Mouse (Mus musculus) ovary, postnatal 10 days (tissue): Measurements from ENCODE around the gene Dop1a.

Source experiments
- DNase-seq: peaks from one replicate; pipeline ENCODE4 v3.0.0; 2022; ENCODE audit warnings: low spot score

The Dop1a gene

DNA sequence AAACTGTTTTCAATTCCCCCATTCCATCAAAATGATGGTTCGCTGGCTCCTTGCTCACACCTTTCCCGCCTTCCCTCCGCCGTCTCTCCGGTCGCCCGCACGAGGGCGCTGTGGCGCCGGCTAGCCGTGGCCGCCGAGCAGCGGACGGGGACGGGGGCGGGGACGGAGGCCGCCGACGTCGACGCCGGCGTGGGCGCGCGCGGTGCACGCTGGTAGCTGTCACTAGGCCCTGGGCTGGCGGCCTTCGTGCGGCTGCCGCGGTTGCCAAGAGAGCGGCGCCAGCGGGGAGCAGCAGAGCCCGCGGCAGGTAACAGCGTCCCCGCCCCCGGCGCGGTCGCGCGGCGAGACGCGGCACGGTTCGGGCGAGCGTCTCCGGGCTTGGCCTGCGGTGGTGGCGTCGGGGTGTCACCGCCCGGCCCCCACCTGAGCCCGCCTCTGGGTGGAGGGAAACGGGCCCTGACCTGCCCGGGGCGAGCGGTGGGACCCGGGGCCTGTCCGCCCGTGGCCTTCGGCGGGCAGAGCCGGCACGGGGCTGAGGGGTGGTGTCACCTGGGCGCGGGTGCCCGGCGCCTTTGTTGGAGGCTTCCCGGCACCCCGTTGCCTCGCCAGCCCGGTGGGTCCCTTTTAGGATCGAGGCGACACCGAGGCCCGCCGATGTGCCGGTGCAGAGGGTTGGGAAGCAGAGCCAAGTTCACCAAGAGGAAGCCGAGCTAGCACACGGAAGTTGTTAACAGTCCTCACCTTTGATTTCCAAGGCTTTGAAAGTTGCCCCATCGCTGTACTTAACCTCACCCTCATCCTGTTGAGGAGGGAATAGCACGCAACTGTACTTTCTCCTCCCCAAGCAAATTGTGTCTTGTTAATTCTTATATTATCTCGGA, at the start of gene Dop1a:
Dop1a (plus strand) TSS at position 165 of the 881 bp plus-strand sequence.
- peak; percentile 76 for DNase-seq

DNA sequence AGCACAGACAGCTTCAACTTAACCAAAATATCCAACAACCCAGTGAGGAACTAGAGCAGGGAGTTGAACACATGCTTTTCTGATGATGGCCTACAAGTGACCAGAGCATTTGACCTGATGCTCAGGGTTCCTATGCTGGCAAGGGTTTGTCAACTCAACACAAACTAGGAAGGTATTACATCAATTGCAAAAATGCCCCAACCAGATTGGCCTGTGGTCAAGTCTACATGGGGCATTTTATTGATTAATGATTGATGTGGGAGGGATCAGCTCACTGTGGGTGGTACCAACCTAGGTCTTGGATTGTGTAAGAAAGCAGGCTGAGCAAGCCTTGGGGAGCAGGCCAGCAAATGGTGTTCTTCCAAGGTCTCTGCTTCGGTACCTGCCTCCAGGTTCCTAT, 49.0 kb upstream of the Dop1a start:
- no peak for DNase-seq

DNA sequence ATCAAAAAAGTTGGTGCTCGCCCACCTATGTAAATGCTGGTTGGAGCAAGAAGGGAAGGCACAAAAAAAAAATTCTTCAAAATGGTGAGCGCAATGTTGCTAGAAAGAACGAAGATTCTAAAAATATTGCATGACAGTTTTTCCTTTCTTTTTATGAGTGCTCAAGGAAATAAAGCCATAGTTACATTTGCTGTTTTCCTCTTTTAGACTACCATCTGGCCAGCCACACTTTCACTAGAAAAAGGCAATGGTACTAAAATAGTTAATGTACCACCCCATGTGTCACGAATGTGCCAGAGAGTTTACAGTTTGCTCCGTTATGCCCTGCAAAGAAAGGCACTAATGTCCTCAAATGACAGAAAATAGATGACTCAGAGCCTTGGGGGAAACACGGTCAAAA, 47.6 kb upstream of the Dop1a start:
- DNase-seq, result no peak

DNA sequence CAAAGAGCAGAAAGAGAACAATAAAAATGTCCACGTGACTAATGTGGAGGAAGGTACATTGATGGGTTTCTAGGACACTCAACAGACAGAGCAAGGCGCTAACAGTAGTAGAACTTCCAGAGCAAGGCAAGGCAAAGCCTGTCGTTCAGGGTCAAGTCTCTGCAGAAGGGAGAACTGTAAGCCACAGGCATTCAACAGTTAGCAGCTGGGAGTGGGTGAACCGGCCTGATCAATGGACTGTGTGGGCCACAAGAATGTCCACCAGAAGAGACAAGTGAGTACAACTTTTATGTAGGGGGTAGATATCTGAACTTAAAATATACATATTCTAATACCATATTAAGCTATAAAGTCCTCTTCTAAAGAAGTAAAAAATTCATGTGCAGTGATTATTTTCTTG, 43.6 kb upstream of the Dop1a start:
- DNase-seq, result no peak

DNA sequence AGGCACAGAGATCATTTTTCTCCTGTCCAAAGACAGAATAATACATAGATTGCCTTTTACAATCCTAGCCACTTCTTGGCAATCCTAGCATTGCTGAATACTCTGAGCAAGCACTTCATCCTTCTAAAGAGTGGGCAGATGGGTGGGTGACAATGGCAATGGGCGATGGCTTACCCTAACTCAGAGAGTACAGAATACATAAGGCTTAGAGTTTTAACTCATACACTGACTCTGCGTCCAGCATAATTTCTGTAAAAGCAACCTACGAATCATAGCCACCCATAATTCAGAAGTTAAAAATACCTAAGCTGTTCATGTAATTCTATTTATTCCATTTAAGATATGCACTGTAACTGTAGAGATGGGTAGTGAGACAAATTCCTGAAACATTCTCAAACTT, 31.4 kb upstream of the Dop1a start:
- DNase-seq, result no peak

DNA sequence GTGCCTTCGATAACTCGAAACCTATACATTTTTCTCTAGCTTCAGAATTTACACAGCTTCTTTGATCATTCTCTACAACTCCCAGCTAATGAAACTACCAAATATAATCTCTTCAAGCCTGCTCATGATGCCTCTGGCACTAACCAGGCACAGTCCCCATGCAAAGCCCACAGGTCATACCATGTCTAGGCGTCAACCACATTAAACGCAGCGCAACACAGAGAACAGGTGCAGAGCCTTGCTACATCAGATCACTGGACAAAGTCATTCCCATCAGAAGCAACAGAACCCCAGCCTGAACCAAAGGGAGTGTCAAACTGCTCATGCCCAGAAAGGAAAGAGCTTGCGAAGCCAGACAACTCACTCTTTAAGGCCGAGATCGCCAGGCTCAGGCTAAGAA, 30.3 kb upstream of the Dop1a start:
- DNase-seq, result no peak

DNA sequence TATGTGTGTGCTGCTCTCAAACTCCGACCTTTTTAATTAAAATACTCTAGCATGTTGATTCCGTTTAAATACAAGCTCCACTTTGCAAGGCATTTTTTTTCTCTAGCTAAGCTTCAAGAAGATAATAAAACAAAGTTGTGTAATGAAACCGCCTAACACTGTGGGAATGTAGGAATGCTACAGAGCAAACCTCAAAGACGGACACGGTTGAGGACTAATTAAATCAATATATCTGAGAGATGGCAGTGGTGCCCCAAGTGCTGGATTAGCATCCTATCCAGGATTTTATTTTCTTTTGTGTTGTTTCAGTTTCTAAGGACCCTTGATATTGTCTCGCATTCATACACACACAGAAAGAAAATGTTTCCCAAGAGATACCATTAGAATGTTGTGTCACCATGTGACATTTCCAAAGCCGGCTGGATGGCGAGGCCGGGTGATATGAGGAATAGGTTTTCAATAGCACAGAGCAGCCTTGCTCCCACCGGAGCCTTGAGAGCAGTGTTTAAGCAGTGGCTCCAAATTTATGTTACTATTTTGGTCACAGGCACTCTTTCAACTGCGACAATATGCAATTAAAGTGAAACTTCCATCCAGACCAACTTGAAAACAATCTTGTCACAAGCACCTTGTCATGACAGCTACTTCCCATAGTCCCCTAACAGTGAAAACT, 28.5 kb upstream of the Dop1a start:
- DNase-seq, result no peak

DNA sequence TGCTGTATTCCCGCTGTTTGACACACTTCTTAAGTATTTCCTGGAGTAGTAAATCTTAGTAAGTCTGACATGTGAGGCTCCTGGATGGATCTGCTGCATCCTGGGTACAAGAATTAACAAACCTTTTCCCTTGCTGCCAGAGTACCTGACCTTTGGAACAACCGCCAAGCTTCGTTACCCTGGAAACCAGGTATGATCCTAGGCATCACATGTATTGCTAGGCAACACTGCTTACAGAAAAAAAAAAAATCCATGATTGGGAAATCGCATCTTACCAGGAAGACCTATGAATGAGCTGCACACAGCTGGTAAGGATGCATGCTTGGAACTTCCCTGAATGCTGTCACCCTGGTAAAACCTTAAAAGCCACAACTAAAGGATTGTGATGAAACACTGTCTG, 24.7 kb upstream of the Dop1a start:
- no peak for DNase-seq

DNA sequence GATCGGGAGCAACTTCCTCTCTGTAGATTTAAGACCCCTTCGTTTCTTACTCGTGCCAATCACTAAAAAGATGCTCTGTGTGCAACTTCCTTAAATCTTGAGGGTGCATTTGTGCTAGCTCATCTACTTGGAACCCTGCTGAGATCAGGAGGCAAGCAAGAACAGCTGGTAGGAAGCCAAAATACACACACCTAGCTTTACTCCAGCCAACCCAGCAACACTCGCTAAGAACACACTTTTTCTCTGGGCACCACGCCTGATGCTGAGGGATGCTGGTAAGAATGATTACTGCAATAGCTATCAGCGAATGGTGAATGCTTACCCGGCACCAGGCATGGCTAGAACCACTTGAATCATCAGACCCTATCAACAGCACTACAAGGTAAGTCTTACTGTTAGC, 20.1 kb upstream of the Dop1a start:
- DNase-seq, result no peak

DNA sequence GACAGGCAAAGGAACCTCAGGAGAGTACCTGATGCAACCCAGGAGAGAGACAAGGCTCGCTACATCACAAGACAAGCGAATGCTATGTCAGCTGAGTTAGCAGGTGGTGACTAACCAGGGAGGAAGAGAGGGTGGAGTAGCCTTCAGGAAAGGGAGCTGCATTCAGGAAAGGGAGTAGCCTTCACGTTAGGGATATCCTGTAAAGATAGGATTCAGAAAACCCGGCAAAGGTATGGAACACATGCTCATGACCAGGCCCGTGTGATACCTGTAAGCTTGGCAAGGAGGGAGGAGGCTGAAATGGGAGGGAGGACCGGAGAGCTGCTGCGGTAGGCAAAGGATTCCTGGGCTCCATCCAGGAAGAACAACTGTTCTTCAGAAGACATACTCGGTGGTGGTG, 19.5 kb upstream of the Dop1a start:
- no peak for DNase-seq

DNA sequence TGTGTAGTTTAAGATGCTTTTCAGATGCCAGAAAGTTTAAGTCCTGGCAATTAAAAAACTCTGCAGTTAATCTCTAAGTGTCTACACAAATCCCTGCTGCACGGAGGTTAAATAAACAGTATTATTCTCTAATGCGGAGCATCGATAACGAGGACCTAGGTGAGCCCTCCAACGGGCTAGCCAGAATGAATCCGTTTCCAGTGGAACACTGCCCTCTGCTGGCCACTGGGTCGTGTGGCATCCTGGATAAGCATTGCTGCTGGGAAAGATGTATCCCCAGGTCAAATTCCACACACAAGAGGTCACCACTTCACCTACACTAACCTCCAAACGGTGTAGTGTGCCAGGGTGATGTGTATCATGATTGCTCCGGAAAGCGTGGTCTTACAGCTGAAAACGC, 17.4 kb upstream of the Dop1a start:
- peak; percentile 61 for DNase-seq

DNA sequence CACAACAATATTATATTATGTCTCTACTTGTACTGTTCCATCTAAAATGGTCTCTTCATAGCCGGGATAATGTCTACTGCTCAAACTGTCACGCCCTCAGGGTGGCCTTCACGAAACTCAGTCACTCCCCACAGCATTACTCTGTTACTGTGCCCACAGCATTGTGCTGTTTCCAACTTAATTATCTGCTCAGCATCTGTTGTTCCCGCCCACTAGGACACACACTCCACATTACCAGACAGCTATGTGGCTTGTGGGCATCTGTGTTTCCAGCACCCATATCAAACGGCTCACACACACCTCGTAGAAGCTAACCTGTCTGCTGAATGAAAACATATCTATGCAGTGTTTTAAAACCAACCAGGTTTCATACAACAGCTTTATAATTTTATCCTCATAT, 15.9 kb upstream of the Dop1a start:
- DNase-seq, result no peak

DNA sequence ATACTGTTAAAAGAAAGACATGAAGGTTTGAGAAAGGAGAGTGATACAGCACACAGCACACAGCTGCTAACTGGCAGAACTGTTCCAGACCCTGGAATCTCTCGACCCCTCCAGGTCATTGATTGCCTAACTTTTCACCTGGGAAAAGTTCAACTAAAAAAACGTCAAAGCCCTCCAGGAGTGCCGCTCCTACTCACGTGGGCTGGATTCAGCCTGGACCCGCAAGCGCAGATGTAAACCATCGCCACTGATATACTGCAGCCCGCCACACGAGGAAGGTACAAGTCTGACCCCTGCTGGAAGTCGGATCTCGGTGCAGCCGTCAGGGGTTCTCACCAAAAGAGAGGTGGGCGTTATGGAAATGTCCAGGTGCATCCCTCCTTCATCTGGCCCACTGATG, 15.3 kb upstream of the Dop1a start:
- DNase-seq, result peak; percentile 15

DNA sequence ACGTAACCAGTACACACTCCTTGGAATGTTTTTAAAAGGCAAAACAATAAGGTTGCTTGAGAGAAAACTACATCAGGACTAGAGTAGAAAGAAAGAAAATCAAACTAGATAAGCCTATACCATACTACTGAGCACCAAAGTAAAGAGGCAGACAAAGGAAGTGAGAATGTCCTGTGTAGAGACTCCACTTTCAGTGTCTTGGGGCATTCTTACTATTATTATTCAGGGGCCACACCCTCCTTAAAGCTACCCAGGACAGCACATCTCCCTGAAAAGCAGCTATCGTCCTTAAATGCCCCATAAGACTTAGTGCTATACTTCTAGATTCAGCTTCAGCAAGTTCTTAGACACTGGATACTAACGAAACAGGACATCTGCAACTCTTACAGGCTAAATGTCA, 13.3 kb upstream of the Dop1a start:
- no peak for DNase-seq

DNA sequence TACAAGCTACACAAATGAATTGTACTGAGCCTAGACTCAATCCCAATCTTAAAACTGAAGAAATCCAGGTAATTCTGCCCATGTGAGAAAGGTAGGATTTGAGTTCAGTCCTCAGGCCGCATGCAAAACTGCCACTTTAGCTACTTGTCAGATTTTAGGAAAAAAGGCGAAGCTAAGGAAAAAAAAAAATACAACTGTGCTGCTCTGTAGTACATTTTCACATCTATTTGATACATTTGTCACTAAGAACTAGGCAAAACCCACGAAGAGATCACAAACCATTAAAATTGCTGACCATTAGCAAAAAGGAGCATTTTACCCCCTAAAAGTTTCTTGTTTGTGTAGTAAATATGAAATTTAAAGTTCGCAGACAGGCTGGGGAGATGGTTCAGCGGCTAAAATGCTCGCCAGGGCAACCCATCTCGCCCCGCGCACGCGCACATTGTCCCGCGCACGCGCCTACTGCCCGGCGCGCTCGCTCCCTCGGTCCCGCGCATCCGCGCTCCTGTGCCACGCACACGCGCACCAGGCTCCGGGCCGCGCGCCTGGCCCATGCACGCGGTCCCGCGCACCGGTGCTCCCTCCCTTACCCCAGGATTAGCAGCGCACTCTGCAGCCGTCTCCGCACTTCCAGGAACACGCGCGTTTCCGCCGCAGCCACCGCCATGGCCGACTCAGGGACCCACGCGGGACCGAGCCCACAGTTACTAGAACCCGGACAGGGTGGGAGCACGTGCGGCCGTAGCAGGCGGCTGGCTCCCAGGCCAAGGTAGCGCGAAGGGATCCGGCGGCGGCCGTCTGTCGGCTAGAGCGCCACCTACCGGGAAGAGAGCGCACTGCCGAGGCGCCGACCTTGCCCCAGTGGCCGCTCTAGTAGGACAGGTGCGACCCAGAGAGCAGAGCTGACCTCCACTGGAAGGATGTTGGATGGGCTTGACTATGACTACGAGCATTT, 2.5 kb upstream of the Dop1a start, which contains the start of gene Ube2cbp:
Ube2cbp (minus strand) TSS at position 800 of the 955 bp plus-strand sequence.
- DNase-seq, result peak; percentile 67

DNA sequence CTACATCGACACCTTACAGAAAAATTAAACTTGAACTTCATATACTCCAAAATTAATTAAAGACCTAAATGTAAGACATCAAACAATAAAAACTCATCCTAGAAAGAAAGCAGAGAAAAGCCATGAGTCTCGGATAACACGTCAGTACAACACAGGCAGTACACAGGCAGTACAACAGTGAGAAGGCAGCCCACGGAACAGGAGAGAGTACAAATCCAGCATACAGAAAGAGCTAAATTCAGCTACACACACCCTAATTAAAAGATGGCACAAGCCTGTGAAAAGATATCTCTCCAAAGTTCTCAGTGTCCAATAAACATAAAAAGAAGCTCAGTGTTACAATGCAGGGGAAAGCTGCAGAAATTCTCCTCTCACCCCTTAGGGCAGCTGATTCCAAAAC, 9.0 kb downstream of the Dop1a start:
- DNase-seq, result no peak

DNA sequence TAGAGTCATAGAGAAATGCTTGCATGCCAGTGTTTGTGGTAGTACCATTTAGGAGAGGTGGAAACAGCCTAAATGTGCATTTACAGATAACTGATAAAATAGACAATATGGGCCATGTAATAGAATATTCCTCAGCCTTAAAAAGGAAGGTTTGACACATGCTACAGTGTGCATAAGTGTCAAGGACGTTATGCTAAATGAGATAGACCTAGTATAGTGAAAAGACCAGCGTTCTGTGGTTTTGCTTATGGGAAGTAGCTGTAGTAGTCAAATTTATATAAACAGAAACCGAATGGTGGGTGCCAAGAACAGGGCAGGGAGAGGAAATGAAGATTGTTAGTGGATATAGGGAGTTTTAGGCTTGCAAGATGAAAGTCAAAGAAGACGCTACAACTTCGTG, 9.8 kb downstream of the Dop1a start:
- no peak for DNase-seq

DNA sequence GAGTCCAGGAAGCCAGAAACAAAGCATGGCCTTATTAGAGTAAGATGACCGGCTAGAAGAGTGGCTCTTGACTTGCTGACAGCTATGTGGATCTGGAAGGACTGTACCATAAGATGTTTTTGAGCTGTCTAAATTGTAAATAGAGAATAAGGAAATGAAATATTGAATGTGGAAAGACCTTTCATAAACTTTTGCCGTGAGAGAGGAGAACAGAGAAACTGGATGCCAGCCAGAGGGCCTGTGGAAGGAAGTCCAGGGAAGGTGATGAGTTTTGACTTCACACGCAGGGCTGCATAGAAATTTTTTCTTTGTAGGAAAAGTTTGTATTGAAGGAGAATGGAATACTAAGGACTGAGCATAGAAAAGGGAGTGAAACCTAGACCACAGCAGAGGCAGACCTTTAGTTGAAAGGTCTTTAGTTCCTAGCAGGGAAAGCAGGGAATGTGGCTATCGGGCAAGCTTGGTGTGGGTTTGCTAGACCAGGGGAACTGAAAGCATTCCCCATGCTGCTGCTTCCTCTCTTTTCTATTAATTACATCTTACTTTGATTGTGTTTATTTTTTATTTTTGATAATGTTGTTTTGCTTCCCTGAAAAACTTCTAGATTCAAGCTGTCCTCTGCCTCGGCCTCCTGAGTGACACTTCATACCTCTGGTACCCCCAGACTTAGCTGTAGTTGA, 11.6 kb downstream of the Dop1a start:
- DNase-seq, result no peak

DNA sequence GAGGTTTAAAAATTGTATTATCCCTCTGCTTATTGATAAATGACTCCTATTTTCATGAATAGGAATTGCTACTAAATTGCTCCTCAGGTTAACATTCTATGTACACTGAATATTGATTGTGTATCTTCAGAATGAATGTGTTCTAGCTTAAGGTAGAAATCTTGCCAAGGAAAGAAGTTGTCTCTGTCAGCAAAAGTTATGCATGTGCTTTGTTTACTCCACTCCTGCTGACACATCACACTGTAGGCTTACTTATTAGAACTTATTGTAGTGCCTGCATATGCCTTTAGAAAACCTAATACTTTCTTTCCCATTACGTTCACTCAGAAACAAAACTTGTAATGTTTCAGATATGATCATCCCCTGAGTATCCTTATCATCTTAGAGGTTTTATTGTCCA, 15.3 kb downstream of the Dop1a start:
- DNase-seq, result no peak

DNA sequence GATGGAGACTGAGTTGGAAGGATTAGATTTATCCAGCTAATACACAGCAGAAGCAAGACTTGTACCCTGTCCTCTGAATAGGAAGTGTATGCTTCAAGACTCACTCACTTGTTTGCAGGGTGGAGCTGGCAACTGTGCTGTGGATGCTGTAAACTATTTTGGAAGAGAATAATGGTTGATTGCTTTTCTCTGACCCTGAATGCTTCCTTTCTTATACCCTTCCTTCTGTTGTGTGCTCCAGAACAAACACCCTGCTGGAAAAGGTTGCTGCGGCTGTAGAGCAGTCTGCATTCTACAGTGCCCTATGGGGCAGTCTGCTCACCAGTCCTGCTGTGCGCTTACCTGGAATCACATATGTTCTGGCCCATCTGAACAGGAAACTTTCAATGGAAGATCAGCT, 24.8 kb downstream of the Dop1a start:
- DNase-seq, result no peak

DNA sequence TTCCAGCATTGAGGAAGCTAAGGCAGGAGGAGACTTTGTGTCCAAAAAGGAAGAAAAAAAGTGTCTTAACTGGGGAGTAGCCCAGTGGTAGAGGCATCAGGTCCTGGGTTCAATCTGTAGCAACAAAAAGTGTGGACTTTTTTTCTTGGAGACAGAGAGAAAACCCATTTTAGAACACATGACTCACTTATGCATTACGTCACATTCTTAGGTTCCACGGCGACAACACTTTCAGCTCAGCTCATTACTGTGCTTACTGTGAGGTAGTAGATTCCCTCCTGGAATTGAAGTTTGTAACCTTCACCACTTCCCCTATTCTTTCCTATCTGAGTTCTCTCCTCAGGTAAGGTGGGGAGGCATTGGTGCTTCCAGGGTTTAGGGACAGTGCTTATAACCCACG, 29.3 kb downstream of the Dop1a start:
- no peak for DNase-seq

DNA sequence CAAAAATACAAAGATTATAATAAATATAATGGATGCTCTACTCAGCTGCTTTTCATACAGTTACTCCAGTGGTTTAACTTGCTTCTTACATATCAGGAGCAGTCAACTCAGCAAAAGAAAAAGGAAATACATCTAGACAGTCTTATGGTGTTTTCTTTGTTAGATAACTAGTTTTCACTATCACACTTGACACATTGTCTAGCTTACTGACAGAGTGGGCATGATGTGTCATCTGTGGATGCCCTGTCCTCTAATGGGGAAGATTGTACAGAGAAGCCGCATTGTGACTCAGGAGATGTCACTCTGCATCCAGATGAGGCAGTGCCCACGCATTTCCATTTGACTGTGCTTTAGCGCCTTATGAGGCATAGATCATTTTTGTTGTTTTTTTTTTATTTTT, 32.1 kb downstream of the Dop1a start:
- DNase-seq, result no peak
